Mouse (Mus musculus) T-helper 1 cell (primary cell): ENCODE data around the gene Mical2.

ENCODE experiments used
- in situ Hi-C: fragments of 300-600 bp; cut with MboI, MseI; formaldehyde crosslinking; loops from one replicate; pipeline ENCODE4 v1.15.1; 2025; ENCODE audit warnings: high pct_unique_total_duplicates

Mical2 gene

DNA sequence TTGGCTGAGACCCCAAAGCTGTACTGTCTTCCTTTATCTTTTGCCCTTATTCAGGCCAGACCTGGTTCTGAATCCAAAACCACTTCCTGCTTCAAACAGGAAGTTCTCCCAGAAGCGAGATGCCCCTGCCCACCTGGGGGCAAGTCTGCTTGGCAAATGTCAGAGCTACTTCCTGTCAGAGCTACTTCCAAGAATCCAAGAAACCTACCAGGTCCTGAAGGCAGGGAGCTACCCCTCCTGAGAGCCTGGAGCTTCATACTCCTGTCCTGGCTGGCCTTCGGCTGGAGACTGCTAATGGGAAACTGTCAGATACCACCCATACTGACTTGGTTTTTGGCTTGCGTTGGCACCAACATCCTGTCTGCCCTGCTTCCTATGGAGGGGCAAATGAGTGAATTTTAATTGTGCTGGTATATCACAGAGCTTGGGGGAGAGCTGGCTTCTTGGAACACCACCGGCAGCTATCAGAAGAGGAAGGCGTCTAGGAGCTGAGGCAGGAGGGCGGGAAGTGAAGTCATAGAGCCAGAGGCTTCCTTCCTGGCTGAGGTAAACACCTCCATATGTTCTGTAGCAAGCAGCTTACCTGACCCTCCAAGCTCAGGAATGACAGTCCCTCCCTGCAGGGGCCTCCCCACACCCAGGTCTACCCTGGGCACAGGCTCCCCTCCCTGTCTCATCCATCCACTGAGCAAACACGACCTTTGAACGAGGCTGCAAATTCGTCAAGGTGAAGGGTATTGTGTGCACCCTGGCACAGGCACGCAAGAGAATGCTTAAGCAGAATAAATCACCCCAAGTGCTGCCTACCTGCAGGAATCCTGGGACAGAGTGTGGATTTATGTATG lies 17.1 kb upstream of the Mical2 start:
- in situ Hi-C loops = no loop called here

DNA sequence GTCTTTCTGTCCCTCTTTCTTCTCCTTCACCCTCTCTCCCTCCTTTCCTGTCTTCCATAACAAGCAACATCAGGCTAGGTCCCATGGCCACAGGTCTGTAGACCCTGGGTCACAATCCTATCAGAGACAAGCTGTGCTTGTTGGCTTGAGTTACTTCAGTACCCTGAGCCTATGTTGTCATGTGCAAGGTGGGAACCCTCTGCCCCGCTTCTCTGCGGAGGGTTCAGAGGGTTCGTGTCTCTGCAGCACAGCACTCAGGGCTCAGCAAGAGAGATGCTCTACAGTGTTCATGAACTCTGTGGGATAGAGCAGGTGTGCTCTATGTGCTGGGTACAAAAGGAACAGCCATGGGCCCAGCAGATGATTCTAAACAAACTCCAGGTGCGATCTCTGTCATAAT lies 16.0 kb upstream of the Mical2 start:
- in situ Hi-C loops = no loop called here

DNA sequence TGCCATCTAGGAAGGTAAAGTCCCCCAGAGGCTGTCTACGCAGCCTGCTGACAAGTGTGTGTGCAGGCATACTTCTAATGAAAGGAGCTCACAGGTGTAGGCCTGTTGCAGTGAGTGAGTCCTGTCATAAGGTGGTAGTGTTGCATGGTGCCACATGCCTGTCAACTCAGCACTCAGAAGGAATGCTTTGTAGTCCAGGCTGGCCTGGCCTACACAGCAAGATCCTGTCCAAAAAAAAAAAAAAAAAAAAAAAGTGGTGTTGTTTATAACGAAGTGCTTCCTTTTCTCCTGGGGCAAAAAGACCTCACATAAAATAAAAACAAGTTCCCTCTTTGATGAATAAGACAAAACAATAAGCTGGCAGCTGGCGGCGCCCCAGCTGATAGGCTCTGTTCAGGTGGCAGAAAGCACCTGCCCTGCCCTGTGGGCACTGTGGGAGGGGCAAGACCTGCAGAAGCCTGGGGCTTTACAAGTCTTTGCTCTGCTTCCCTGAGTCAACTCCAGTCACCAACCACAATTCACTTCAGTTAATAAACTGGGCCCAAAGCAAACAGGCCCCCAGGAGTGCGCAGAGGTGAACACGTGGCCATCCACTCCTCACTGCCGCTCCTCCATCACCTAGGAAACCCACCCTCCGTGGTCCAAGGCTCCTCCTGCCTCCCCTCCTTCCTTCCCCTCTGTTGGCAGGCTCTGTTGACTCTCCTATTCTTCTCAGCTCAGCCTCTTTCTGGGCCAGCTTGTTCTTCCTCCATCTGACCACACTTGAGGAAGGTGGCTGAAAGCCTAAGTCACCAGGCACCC lies 12.5 kb upstream of the Mical2 start:
- in situ Hi-C loops = no loop called here

DNA sequence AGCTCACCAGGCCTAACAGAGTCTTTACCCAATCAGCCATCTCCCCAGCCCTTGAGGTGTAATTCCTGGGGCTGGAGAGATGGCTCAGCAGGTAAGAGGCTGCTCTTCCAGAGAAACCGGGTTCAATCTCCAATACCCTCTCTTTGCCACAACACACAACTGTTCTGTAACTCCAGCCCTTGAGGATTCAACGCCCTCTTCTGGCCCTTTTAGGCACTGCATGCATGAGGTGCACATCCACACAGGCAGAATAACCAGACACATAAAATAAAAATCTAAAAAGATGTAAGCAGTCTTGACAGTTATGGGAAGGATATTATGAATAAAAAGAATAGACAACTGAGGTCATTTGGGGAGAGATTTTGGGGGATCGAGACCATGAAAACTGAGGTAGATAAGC lies 9.8 kb upstream of the Mical2 start:
- in situ Hi-C loops = no loop called here

DNA sequence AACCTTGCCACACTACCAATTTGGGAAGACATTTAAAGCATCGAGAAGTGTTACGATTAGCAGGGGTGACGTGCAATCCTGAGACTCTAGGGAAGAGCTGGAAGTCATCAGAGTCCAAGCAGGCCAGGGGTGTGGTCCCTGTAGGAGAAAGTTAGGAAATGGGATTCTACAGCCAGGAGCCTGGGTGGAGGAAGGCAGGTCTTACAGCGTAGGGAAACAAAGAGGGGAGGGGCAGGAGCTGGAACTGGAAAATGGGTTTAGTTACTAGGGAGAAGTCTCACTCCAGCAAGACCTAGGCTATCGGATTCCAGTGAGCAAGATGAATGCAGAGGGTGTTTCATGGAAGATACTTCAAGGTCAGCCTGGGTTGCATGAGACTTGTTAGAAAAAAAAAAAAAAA lies 8.9 kb upstream of the Mical2 start:
- in situ Hi-C loops = no loop called here

DNA sequence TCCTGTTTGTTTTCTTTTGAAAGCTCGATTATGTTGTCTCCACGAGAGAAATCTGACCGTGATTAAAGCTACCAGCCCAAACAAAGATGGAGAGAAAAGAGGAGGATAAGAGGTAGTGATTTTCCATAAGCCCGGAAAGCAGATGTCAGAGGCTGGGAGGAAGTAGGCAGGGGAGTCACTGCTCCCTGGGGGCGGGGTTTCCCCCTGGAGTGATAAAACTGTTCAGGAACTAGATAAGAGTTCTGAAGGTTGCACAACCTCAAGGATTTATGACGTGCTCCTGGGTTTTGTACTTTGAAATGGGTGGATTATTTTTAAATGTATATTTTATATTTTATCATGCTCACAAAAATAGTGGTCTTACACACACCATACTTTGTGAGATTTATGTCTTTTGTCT lies 8.4 kb upstream of the Mical2 start:
- in situ Hi-C loops = no loop called here

DNA sequence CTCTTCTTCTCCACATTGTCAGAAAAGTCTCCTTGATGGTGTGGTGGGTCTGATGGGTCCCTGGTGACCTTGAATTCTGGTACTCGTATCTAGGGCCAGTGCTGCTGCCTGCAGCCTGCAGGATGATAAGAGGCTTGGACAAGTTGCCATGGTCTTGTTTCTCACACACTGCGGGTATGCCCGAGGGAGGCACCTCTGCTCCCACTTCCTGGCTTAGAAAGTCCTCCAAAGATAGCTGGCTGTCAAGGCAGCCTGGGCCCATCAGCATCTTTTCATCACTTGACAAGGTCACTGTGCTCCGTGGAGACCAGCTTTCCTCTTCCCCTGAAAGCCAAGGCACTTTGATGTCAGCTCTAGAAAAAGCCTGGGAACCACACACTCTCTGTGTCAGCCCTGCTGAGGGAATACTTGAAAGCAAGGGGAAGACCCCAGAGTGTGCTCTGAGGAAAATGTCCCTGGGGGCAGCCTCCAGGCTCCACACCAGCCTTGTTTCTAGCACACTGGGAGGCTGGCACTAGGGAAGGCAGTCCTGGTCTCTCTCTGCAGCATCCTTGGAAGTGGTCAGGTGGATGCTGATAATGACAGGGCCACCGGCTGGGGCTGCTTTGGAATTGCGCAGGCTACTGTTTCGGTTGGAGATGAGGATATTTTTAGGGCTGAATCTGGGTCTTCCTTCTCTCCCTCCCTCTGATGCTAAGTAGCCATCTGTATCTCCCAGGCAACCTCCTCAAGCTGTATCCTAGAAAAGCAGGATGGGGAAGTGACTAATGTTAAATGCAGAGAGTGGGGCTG lies 2.7 kb upstream of the Mical2 start:
- in situ Hi-C loops = no loop called here

DNA sequence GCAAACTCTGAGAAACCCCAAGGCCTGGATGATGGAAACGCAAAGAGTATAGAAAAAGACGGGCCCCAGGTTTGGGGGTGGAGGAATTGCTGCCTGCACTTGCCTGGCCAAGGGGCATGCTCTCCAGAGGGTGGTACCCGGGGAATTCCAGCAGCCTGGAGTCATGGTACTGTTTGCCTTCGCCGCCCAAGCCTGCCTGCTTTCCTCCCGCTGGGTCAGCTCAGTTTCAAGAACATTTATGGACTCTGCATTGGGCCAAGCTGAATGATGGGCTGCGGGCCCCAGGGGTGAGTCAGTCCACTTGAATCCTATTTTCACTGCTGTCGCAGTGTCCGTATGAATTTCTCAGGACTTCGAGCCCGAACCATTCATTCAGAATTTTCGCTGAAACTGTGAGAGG lies 802 bp upstream of the Mical2 start:
- in situ Hi-C loops = no loop called here

DNA sequence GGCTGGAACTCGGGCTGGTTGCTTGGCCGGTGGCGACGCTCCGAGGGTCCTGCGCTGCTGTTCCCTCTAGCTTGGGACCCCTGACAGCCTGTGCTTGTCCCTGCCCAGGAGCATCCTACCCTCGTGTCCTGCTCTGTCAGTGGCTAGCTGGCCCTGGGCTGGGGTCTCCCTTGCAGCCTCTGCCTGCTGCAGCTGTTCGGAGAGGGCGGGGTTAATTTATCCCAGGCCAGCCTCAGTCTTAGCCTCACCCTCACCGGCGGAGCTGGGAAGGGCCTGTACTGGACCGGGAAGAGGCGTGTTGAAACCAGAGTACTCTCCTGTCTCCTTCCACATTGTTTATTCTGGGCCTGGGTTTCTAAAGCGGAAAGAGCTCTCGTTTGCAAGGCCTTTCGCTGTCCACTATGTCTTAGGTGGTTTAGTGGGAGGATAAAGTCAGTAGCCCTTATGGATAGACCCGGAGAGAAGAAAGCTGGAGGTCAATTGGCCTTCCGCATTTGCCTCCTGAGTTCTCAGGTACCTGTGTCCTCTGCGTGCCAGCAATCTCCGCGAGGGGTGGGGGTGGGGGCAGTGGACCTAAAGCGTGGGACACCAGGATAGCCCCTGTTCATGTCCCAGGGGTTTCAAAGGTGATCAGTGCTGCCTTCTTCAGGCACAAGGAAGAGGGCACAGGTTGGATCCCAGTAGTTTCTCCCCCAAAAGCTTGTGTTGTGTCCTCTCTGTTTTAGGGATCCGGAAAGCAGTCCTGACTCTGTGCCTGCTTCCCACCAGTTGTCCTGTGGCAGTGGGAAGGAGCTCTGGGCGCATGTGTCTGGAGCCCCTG lies 1.0 kb downstream of the Mical2 start:
- in situ Hi-C loops = no loop called here

DNA sequence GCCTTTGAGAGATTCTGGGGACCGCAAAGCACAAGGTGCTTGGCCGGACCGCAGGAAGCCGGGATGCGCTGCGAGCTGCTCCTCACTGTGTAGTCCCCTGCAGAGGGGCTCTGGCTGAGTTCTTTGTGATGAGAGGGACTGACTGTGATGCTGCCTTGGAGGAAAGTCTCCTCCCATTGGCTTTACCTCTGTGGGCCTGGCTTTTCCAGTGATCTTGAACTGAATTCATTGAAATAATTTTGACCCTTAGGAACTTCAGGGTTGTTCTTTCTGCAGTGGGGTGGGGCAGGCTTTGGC lies 1.6 kb downstream of the Mical2 start:
- in situ Hi-C loops = no loop called here

DNA sequence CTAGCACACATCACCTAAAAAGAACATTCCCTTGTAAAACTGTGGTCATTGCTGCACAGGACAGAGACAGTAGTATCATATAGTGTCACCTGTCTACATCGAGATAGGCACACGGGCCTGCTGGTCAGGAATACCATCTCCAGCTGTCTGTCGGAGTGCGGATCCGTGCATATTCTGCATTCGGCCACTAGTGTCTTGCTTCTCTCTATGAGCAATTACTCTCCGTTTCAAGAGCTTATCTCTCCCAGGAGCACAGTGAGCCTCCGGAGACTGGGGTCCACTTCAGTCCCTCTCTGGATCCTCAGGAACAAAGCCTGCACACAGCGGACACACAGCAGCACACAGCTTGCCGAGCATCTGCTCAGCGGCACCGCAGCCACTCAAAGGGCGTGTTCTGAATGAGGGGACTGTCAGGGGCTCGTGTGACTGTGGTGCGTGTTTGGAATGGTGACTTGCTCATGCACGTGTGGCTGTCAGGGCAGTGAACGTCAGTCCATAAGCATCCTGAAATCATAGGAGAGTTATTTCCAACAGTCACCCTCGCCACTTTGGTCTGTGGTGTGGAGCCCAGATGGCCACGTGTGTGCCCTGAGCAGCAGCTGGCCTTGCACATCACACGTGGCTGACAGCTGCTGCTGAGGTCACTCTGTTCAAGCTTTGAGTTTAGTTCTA lies 3.3 kb downstream of the Mical2 start:
- in situ Hi-C loops = no loop called here

DNA sequence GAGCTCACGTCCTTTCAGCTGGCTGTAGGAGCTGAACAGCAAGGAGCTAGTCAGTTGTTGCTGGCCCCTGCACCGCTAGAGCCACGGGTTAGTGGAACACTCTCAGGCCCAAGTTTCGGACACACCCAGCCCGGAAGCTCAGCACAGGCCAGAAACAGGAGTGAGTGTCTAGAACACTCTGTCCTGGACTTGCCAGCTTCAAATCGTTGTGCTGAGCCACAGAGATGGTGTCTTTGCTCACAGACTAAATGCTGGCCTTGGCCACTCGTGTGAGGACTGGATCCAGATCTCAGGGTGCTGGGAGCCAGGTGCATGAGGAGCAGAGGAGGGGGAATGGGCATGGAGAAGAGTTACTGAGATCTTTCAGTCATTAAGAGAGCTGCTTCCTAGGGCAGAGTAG lies 6.1 kb downstream of the Mical2 start:
- in situ Hi-C loops = no loop called here

DNA sequence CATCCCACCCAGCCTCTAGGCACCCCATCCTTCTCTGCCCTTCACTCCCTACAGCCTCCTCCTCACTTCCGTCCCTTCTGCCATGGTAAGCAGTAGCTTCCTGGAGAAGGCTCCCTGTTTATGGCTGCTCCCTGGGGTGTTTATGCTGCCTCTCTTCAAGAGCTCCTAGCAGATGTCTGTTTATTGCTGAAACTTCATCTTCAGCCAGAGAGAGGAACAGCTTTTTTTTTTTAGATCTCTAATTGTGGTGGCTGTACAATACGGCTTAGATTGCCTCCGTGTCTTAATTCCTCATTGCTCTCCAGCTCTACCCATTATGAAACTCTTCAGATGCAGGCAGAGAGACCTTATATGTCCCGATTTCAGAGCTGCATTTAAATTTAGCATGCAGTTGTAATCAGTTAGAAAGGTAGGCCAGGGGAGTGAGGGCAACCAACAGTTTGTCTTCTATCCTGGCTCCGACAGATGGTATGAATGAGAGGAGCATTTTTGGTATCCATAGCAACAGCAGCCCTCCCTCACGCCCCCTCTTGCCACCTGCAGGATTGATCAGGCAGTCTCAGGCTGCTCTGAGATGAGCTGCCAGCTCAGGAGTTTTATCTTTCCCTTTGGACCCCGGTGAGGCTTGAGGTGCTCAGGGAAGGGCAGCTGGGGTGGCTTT lies 7.8 kb downstream of the Mical2 start:
- in situ Hi-C loops = no loop called here

DNA sequence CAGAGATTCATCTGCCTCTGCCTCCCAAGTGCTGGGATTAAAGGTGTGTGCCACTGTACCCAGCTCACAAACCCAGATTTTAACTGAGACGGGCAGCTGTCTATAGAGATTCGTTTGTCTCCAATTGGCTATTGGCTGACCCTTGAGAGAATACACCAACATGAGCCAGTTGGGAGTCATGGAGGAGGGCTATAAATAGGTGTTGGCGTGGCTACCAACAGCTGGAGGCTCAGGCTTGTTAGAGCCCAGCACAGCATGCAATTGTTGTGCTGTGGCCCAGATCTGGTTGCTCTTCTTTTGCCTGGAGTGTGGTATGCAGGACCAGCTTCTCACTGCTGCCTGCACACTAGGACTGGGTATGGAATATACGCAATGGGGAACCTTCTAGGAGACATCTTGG lies 8.8 kb downstream of the Mical2 start:
- in situ Hi-C loops = no loop called here

DNA sequence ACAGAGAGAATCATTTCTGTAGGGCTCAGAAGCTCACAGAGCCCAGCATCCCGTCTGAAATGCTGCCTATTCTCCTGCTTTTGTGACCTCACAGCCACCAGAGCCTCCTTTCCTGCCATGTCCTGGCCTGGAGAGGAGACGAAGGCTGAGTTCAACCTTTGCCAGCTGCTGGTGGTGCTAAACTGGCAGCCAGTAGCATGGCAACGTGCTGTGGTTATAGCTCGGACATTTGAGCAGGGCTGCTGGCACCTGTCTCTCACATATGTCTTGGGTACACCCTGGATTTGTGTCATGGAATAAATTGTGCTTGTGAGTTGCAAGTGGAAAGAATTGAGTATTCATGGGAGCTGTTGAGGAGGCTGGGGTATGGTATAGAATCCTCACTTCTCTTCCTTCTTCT lies 9.8 kb downstream of the Mical2 start:
- in situ Hi-C loops = no loop called here

DNA sequence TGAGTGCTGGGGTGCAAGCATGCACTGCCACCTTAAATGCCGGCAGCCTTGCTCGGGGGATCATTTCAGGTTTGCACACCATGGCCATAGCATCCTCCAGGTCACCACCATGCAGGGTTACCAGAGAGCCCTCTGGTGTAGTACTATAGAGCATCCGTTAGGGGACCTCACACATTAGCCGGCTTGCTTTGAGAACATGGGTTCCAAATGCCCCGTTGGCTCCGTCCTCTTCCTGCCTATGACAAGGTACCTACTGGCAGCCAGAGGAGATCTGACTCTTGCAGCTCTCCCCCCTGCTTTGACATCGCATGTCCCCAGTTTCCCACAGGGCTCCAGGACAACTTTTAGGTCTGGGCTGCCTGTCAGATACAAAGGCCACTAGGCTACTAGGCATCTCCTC lies 11.6 kb downstream of the Mical2 start:
- in situ Hi-C loops = no loop called here

DNA sequence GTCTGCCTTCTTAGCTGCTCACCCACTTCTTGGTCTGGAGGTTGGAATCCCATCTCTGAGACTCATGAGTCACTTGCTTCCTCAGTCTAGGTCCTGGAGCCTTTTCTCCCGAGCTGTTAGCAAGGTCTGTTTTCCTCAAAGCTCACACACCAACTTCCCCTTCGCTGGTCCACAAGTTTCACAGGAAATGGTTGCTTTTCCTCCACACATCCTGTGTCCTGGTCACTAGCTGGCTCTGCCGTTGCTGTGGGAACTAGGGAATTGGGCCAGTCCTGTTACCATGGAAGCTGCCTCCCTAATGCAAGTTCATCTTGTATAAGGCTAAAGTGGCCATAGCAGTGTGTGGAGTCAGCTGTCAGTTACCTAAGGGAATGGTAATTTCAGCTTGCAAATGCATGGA lies 12.2 kb downstream of the Mical2 start:
- in situ Hi-C loops = no loop called here

DNA sequence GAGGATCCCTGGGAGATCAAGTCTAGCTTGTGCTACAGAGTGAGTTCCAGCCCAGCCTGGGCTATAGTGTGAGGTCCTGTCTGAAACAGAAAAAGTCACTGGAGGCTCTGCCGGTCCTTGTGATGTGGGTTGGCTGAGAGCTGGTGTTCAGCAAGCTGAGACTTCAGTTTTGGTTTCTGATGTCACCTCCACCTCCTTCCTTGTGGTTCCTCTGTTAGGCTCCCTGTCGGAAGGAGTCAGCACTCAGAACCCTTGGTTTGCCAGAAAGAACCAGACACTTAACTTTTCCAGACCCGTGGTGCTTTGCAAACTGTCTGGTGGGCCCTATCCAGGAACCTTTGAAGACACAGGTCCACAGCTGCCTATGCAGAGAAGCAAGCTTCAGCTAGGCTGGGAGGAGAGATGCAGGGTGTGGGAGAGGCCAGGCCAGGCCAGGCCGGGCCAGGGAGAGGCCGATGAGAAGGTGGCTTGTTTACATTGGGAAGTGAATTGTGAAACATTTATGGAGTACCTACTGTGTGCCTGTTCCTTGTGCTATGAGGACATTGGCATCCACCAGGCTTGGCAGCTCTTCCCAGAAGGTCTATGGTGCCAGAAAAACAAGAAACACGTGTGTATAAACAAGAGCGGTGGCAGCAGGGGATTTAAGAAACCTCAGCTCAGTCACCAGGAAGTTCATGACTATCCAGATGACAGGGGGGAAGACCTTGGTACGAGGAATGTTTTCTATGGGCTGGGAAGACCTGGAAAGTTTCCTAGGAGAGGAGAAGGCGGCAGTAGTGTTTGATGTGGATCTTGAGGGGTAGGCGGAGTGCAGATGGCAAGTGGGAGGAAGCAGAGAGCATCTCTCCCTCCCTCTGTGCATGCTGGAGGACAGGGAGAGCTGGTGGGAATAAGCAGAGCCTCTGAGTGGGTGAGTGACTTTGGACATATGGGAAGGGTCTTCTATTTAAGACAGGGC lies 13.4 kb downstream of the Mical2 start:
- in situ Hi-C loops = no loop called here

DNA sequence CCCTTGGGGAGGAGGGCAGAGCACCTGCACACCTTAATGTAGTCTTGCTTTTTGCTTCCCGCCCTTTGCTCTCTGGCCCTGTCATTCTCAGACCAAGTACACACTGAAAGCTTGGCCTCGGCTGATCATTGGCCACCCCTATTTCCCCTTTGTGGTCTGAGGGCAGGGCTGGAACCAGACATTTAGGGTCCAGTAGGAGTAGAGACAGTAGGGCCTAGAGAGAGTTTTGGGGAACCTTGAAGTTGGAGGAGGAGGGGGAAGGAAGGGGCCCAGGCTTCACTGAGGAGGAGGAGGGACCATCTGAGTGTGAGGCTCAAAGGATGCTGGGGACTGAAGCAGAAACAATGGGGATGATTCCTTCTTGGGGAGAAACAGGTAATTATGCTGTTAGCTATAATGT lies 15.1 kb downstream of the Mical2 start:
- in situ Hi-C loops = no loop called here
